Mouse (Mus musculus) B cell, adult 2 months (primary cell): Measurements from ENCODE around the gene Sorcs2.

Experiments
- DNase-seq, 2 experiments: peaks; one replicate each; pipeline ENCODE4 v3.0.0; 2022

Gene Sorcs2

GRCm38 (mm10) chr5:36220626-36221025, 177.3 kb downstream of the Sorcs2 start:
- no peak for DNase-seq

- DNase-seq, result no peak
Measured at GRCm38 (mm10) chr5:36220105-36220504, 177.8 kb downstream of the Sorcs2 start.

GRCm38 (mm10) chr5:36213310-36213709, 184.6 kb downstream of the Sorcs2 start:
- DNase-seq, result no peak

- DNase-seq, result no peak
Measured at GRCm38 (mm10) chr5:36208803-36209202, 189.1 kb downstream of the Sorcs2 start.

- DNase-seq, result no peak
Measured at GRCm38 (mm10) chr5:36205397-36205796, 192.5 kb downstream of the Sorcs2 start.

GRCm38 (mm10) chr5:36203916-36204315, 194.0 kb downstream of the Sorcs2 start, which contains the start of gene Psapl1:
TSS of gene Psapl1 (plus strand) at chr5:36204021.
- DNase-seq, result no peak

GRCm38 (mm10) chr5:36203421-36203820, 194.5 kb downstream of the Sorcs2 start:
- no peak for DNase-seq

GRCm38 (mm10) chr5:36202781-36203180, 195.2 kb downstream of the Sorcs2 start:
- no peak for DNase-seq

- no peak for DNase-seq
Measured at GRCm38 (mm10) chr5:36199519-36199918, 198.4 kb downstream of the Sorcs2 start.

- DNase-seq, result no peak
Measured at GRCm38 (mm10) chr5:36195436-36195835, 202.5 kb downstream of the Sorcs2 start.

- no peak for DNase-seq
Measured at GRCm38 (mm10) chr5:36194631-36195030, 203.3 kb downstream of the Sorcs2 start.

GRCm38 (mm10) chr5:36192677-36193076, 205.3 kb downstream of the Sorcs2 start:
- no peak for DNase-seq

- DNase-seq, result peak; percentile 12 to 17
Measured at GRCm38 (mm10) chr5:36191876-36192275, 206.1 kb downstream of the Sorcs2 start.

GRCm38 (mm10) chr5:36191285-36191684, 206.7 kb downstream of the Sorcs2 start:
- DNase-seq, result no peak

GRCm38 (mm10) chr5:36188310-36188709, 209.6 kb downstream of the Sorcs2 start:
- DNase-seq, result no peak

GRCm38 (mm10) chr5:36186294-36187053, 211.5 kb downstream of the Sorcs2 start:
- no peak for DNase-seq

GRCm38 (mm10) chr5:36182326-36182725, 215.6 kb downstream of the Sorcs2 start:
- DNase-seq, result no peak

GRCm38 (mm10) chr5:36179708-36180107, 218.2 kb downstream of the Sorcs2 start:
- DNase-seq, result no peak

GRCm38 (mm10) chr5:36178785-36179184, 219.2 kb downstream of the Sorcs2 start:
- DNase-seq, result no peak

GRCm38 (mm10) chr5:36178215-36178614, 219.7 kb downstream of the Sorcs2 start:
- DNase-seq, result no peak

GRCm38 (mm10) chr5:36176873-36177272, 221.1 kb downstream of the Sorcs2 start:
- no peak for DNase-seq

- DNase-seq, result no peak
Measured at GRCm38 (mm10) chr5:36176409-36176808, 221.5 kb downstream of the Sorcs2 start.

GRCm38 (mm10) chr5:36174569-36175115, 223.3 kb downstream of the Sorcs2 start:
- DNase-seq, result no peak

- DNase-seq, result no peak
Measured at GRCm38 (mm10) chr5:36168963-36169650, 228.8 kb downstream of the Sorcs2 start.
